Mouse (Mus musculus) lung, adult 2 months (tissue): ENCODE data around the gene Slc6a18.
A peak's percentile ranks its signal among the peaks of the same experiment; 100 is the strongest.

ENCODE experiments used
- CTCF ChIP-seq: fragments of 200-500 bp; IDR thresholded peaks from 2 replicates; pipeline ENCODE4 v1.5.1; 2011; ENCODE audit warnings: mild to moderate bottlenecking, low read length, control low read depth; ENCODE audit not compliant: insufficient read depth
- POLR2A ChIP-seq: fragments of 200-500 bp; IDR thresholded peaks from 2 replicates; pipeline ENCODE4 v1.6.1; 2011; ENCODE audit warnings: low read depth, mild to moderate bottlenecking, control low read depth, low read length, borderline replicate concordance; ENCODE audit errors: extremely low read depth

DNA sequence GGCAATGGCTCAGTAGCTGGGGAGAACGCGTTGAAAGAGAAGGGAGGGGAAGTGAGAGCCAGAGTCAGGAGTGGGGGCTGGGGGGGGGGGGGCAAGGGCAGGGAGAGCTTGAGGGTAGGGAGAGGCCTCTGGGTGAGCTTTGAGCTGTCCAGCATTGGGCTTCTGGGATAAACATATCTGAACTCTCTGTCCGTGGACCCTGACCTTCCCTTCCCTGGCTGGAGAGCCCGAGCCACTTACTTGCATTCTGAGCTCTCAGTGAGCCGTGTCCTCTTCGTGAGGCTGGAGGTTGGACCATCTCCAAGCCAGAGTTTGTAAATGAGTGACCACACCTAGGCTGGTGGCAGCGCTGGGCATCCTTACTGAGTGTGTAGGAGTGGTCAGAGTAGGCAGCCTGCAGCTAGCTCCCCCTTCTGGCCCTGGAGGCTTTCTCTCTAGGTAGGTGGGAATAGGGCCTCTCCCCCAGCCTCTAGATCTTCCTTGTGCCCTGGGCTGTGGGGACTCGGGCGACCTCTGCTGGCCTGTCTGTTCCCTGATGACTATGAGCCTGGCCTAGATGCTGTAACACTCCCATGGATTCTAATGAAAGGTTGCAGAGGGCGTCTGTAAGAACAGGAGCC, 14.5 kb upstream of the Slc6a18 start:
- TF ChIP-seq CTCF (peak; percentile 47), POLR2A (no peak)
